Mouse (Mus musculus): ENCODE results near the gene Tob1.

- TF ChIP-seq CTCF (IDR thresholded peaks at IDR 0.05; ENCODE audit: low read depth) (no peak), EP300 (optimal IDR thresholded peaks at IDR 0.05) (no peak)
These were observed 44.5 kb downstream of the Tob1 start for GRCm38 (mm10) chr11:94255733-94256132.
